Mouse (Mus musculus): ENCODE data around the gene Rassf1.
A peak's percentile ranks its signal among the peaks of the same experiment; 100 is the strongest.
"Not testable (repeated sequence)": the region's sequence is repeated elsewhere in the genome, so short reads cannot be mapped to it uniquely, and the experiment has no call there.

Rassf1 gene

GRCm38 (mm10) chr9:107555701-107556100 is 4.3 kb downstream of the Rassf1 start:
- DNase-seq (ENCODE audit: low spot score in 2 of 2), result no peak

GRCm38 (mm10) chr9:107556346-107556745 is 5.0 kb downstream of the Rassf1 start:
- DNase-seq (ENCODE audit: low spot score in 2 of 2), result no peak

GRCm38 (mm10) chr9:107563029-107563581 is 11.8 kb downstream of the Rassf1 start, which contains the start of gene Tusc2:
Tusc2 (plus strand) TSS chr9:107563255.
- peak; percentile 96 to 98 for DNase-seq (ENCODE audit: low spot score in 2 of 2)

GRCm38 (mm10) chr9:107565556-107565955 is 14.2 kb downstream of the Rassf1 start:
- not testable (repeated sequence) for DNase-seq (ENCODE audit: low spot score in 2 of 2)

- DNase-seq (ENCODE audit: low spot score in 2 of 2), result peak; percentile 55 to 56
Measured at GRCm38 (mm10) chr9:107566041-107566709, 14.8 kb downstream of the Rassf1 start.

- DNase-seq (ENCODE audit: low spot score in 2 of 2), result no peak
Measured at GRCm38 (mm10) chr9:107566855-107567254, 15.5 kb downstream of the Rassf1 start.

- no peak for DNase-seq (ENCODE audit: low spot score in 2 of 2)
Measured at GRCm38 (mm10) chr9:107567702-107568319, 16.5 kb downstream of the Rassf1 start, which contains the start of gene Hyal2. Hyal2 (plus strand) TSS chr9:107567945.

GRCm38 (mm10) chr9:107568331-107569261 is 17.2 kb downstream of the Rassf1 start:
- DNase-seq (ENCODE audit: low spot score in 2 of 2), result peak; percentile 61 to 66

- DNase-seq (ENCODE audit: low spot score in 2 of 2), result no peak
Measured at GRCm38 (mm10) chr9:107569270-107569669, 17.9 kb downstream of the Rassf1 start.

- DNase-seq (ENCODE audit: low spot score in 2 of 2), result no peak
Measured at GRCm38 (mm10) chr9:107570016-107570415, 18.7 kb downstream of the Rassf1 start.

GRCm38 (mm10) chr9:107570845-107571244 is 19.5 kb downstream of the Rassf1 start:
- no peak for DNase-seq (ENCODE audit: low spot score in 2 of 2)

- no peak for DNase-seq (ENCODE audit: low spot score in 2 of 2)
Measured at GRCm38 (mm10) chr9:107571534-107572326, 20.4 kb downstream of the Rassf1 start.

GRCm38 (mm10) chr9:107572327-107572662 is 20.9 kb downstream of the Rassf1 start:
- DNase-seq (ENCODE audit: low spot score in 2 of 2), result no peak

- DNase-seq (ENCODE audit: low spot score in 2 of 2), result not testable (repeated sequence)
Measured at GRCm38 (mm10) chr9:107573774-107574173, 22.4 kb downstream of the Rassf1 start.

- no peak for DNase-seq (ENCODE audit: low spot score in 2 of 2)
Measured at GRCm38 (mm10) chr9:107575579-107576356, 24.4 kb downstream of the Rassf1 start.

- DNase-seq (ENCODE audit: low spot score in 2 of 2), result no peak
Measured at GRCm38 (mm10) chr9:107576357-107577107, 25.2 kb downstream of the Rassf1 start, which contains the start of gene Hyal1. Hyal1 (plus strand) TSS chr9:107576927.

- DNase-seq (ENCODE audit: low spot score in 2 of 2), result no peak
Measured at GRCm38 (mm10) chr9:107577871-107578270, 26.5 kb downstream of the Rassf1 start.

- DNase-seq (ENCODE audit: low spot score in 2 of 2), result no peak
Measured at GRCm38 (mm10) chr9:107578587-107578986, 27.2 kb downstream of the Rassf1 start, which contains the start of gene Naa80. Naa80 (plus strand) TSS chr9:107578887.
